Mouse (Mus musculus): ENCODE measurements around the gene Atp7a. TPM values are rescaled to one million over a fixed set of nuclear protein-coding genes. Genes with fewer than 3 reads are reported as not detected.
"Not testable (repeated sequence)": the region's sequence is repeated elsewhere in the genome, so short reads cannot be mapped to it uniquely, and the experiment has no call there.

Atp7a gene
- polyA plus RNA-seq, 1 experiment from 2014 or later: 40.7 TPM

DNA sequence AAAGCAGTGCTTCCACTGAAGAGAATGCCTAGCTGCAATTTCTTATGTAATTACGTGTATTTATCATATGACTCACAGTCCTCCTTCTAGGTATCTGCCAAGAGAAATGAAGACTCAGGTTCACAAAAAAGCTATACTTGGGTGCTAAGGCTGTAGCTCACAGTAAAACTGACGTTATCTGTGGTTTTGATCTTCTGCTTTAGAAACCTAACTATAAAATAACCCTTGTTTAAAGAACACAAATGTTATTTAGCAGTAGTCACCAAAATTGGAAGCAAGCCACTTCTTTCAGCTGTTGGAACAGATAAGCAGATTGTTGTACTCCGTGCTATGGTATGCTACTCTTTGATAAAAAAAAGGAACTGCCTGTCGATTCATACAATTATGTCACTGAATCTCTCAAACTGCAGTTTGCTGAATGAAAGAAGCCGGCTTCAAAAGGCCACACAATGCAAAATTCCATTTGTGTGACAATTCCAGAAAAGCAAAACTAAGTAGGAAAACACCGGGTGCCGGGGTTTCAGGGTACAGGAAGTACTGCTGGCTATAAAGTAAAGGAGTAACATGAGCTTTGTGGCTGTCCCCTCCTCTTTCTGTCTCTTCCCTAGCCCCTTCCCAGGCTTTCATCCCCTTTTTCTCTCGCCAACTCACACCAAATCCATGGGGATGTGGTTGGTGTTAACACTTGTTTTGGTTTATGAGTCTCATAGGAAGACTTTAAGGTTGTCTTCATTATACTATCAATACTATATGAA lies 17.0 kb downstream of the Atp7a start:
- DNase-seq (ENCODE audit: low spot score): peak; percentile 22

DNA sequence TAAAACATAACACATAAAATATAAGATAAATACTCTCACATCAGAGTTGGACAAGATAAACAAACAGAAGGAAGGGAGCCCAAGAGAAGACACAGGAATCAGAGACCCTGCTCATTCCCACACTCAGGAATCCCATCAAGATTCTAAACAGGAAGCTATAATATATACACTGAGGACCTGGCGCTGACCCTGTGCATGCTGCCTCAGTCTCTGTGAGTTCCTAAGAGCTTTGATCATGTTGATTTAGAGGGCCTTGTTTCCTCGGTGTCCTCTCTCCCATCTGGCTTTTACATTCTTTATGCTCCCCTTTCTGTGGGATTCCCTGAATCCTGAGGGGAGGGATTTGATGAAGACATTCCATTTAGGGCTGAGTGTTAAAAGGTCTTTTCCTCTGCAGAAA lies 18.4 kb downstream of the Atp7a start:
- no peak overlapping the region for H3K4me2 ChIP-seq (ENCODE audit: low read depth, severe bottlenecking)
- no peak overlapping the region for H3K27ac ChIP-seq (replicated peaks; ENCODE audit: low read depth, low read length)
- DNase-seq (ENCODE audit: low spot score) (no peak), ATAC-seq (ENCODE audit: insufficient number of reproducible peaks, low FRiP score, low TSS enrichment, low read depth) (no peak)
- peaks cover 16% of the 10 kb centered on the region; the same call in 1 of the 2 replicates for H3K4me1 ChIP-seq (ENCODE audit: control insufficient read depth, insufficient read depth, low read length)
- H3K4me3 ChIP-seq (ENCODE audit: low read depth, low read length): no peak overlapping the region
- H3K9ac ChIP-seq (ENCODE audit: low read length): no peak overlapping the region
- no peaks in the 10 kb centered on the region for H3K27me3 ChIP-seq (ENCODE audit: control insufficient read depth, insufficient read depth, low read length)
- no peaks in the 10 kb centered on the region for H3K36me3 ChIP-seq (ENCODE audit: control insufficient read depth, insufficient read depth, low read length)
- H3K9me3 ChIP-seq (ENCODE audit: control insufficient read depth, low read length): no peaks in the 10 kb centered on the region
- WGBS: 8% methylated on average over 2 of the region's 2 CpGs

More for the DNA sequence above, 17.0 kb downstream of the Atp7a start:
- Histone ChIP-seq H3K9ac (ENCODE audit: low read length) (no peak overlapping the region), H3K4me1 (ENCODE audit: control insufficient read depth, insufficient read depth, low read length) (peaks cover 16% of the 10 kb centered on the region; the same call in 1 of the 2 replicates), H3K4me3 (ENCODE audit: low read depth, low read length) (no peak overlapping the region), H3K36me3 (ENCODE audit: control insufficient read depth, insufficient read depth, low read length) (no peaks in the 10 kb centered on the region), H3K4me2 (ENCODE audit: low read depth, severe bottlenecking) (no peak overlapping the region), H3K9me3 (ENCODE audit: control insufficient read depth, low read length) (no peaks in the 10 kb centered on the region), H3K27me3 (ENCODE audit: control insufficient read depth, insufficient read depth, low read length) (no peaks in the 10 kb centered on the region), H3K27ac (replicated peaks; ENCODE audit: low read depth, low read length) (no peak overlapping the region)
- ATAC-seq (ENCODE audit: insufficient number of reproducible peaks, low FRiP score, low TSS enrichment, low read depth): no peak
- WGBS: 48% methylated on average over 8 of the region's 8 CpGs

DNA sequence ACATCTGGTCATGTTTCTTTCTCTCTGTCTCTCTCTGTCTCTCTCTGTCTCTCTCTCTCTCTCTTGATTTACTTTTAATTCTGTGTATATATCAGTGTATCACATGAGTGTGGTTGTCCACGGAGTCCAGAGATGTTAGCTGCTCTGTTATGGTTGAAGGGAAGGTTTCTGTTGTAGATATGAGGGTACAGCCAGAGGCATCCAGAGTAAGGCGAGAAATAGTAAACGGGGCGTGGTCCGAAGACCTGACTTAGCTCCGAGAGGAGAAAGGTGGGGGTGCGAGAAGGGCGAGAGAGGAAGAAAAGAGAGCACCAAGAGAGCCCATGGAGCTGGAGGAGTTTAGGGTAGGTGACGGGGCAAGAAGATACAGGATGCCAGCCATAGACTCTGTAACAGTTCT lies 18.9 kb downstream of the Atp7a start:
- no peak overlapping the region for H3K27ac ChIP-seq (replicated peaks; ENCODE audit: low read depth, low read length)
- DNase-seq (ENCODE audit: low spot score) (no peak), ATAC-seq (ENCODE audit: insufficient number of reproducible peaks, low FRiP score, low TSS enrichment, low read depth) (no peak)
- no peaks in the 10 kb centered on the region for H3K9me3 ChIP-seq (ENCODE audit: control insufficient read depth, low read length)
- H3K4me1 ChIP-seq (ENCODE audit: control insufficient read depth, insufficient read depth, low read length): peaks cover 16% of the 10 kb centered on the region; the same call in 1 of the 2 replicates
- H3K9ac ChIP-seq (ENCODE audit: low read length): no peak overlapping the region
- no peak overlapping the region for H3K4me3 ChIP-seq (ENCODE audit: low read depth, low read length)
- no peaks in the 10 kb centered on the region for H3K27me3 ChIP-seq (ENCODE audit: control insufficient read depth, insufficient read depth, low read length)
- WGBS: 35% methylated on average over 9 of the region's 9 CpGs
- H3K4me2 ChIP-seq (ENCODE audit: low read depth, severe bottlenecking): no peak overlapping the region
- no peaks in the 10 kb centered on the region for H3K36me3 ChIP-seq (ENCODE audit: control insufficient read depth, insufficient read depth, low read length)

DNA sequence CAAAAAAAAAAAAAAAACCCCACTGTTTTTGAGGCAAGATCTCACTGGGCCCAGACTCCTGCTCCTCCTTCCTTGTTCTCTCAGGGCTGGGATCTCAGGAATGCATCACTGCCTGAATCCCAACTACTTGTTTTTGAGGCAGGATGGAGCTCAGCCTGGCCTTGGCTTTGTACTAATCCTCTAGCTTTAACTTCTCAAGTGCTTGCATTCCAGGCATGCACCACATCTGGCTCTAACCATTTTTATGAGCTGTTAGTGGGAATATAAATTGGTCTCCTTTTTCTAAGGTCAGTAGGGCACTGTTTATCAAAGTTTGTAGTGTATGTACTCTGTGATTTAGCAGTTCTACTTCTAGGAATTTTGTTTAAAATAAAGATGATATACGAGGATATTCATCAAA lies 21.1 kb downstream of the Atp7a start:
- ATAC-seq (ENCODE audit: insufficient number of reproducible peaks, low FRiP score, low TSS enrichment, low read depth) (peak; percentile 76), DNase-seq (ENCODE audit: low spot score) (peak; percentile 50)
- peaks cover 16% of the 10 kb centered on the region; the same call in 1 of the 2 replicates for H3K4me1 ChIP-seq (ENCODE audit: control insufficient read depth, insufficient read depth, low read length)
- no peak overlapping the region for H3K4me3 ChIP-seq (ENCODE audit: low read depth, low read length)
- 45% methylated on average over 1 of the region's 1 CpGs for WGBS
- no peaks in the 10 kb centered on the region for H3K27me3 ChIP-seq (ENCODE audit: control insufficient read depth, insufficient read depth, low read length)
- H3K36me3 ChIP-seq (ENCODE audit: control insufficient read depth, insufficient read depth, low read length): no peaks in the 10 kb centered on the region
- H3K9ac ChIP-seq (ENCODE audit: low read length): no peak overlapping the region
- no peaks in the 10 kb centered on the region for H3K9me3 ChIP-seq (ENCODE audit: control insufficient read depth, low read length)
- H3K4me2 ChIP-seq (ENCODE audit: low read depth, severe bottlenecking): no peak overlapping the region
- H3K27ac ChIP-seq (replicated peaks; ENCODE audit: low read depth, low read length): 0 out of 2 replicates have a peak overlapping the region, but pooled peaks have one; percentile 30

DNA sequence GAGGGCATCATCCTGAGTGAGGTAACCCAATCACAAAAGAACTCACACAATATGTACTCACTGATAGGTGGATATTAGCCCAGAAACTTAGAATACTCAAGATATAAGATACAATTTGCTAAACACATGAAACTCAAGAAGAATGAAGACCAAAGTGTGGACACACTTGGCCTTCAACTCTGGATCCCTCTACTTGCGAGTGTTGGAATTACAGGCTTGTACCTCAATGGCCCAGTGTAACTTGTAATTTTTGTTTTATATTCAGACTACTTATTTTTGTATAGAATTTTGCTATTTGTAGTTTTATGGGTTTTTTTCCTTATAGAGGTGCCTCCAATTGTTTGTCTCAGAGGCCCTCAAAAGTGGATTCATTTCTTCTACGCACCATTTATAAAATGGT lies 50.8 kb downstream of the Atp7a start:
- not testable (repeated sequence) for H3K9me3 ChIP-seq (ENCODE audit: control insufficient read depth, low read length); H3K4me3 ChIP-seq (ENCODE audit: low read depth, low read length); H3K36me3 ChIP-seq (ENCODE audit: control insufficient read depth, insufficient read depth, low read length); H3K27me3 ChIP-seq (ENCODE audit: control insufficient read depth, insufficient read depth, low read length); H3K4me1 ChIP-seq (ENCODE audit: control insufficient read depth, insufficient read depth, low read length); DNase-seq (ENCODE audit: low spot score); ATAC-seq (ENCODE audit: insufficient number of reproducible peaks, low FRiP score, low TSS enrichment, low read depth); H3K27ac ChIP-seq (replicated peaks; ENCODE audit: low read depth, low read length); H3K4me2 ChIP-seq (ENCODE audit: low read depth, severe bottlenecking); H3K9ac ChIP-seq (ENCODE audit: low read length)
- 97% methylated on average over 2 of the region's 2 CpGs for WGBS

DNA sequence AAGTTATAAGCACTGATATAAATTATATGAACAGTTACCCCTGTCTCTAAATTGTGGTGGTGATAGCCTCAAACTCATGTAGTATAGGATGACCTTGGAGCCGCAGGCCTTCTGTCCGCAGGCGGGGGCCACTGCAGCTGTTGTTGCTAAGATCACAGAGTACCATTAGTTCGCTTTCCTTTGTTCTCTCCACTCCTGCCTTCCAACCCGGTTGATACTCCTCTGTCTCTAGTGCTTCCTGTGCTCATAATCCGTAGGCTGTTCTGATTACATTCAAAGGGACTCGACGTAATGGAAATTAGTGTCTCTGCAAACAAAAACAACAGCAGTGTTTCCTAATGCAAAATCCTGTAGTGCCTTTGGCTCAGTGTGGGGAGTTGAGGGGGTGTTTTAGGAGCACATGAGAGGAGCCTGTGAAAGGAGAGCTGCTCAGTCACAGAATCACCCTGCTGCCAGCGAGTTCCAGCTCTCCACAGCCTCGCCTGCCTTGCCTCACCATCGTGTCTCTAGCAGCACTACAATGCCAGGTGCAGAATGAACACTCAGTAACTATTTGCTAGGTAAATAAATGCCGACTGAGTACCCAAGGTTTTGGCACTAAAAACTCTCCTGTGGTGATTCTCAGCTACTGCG lies 53.9 kb downstream of the Atp7a start:
- no peaks in the 10 kb centered on the region for H3K27me3 ChIP-seq (ENCODE audit: control insufficient read depth, insufficient read depth, low read length)
- no peaks in the 10 kb centered on the region for H3K9me3 ChIP-seq (ENCODE audit: control insufficient read depth, low read length)
- H3K36me3 ChIP-seq (ENCODE audit: control insufficient read depth, insufficient read depth, low read length): no peaks in the 10 kb centered on the region
- H3K4me2 ChIP-seq (ENCODE audit: low read depth, severe bottlenecking): no peak overlapping the region
- ATAC-seq (ENCODE audit: insufficient number of reproducible peaks, low FRiP score, low TSS enrichment, low read depth) (no peak), DNase-seq (ENCODE audit: low spot score) (no peak)
- H3K9ac ChIP-seq (ENCODE audit: low read length): no peak overlapping the region
- H3K4me3 ChIP-seq (ENCODE audit: low read depth, low read length): no peak overlapping the region
- 39% methylated on average over 13 of the region's 13 CpGs for WGBS
- H3K27ac ChIP-seq (replicated peaks; ENCODE audit: low read depth, low read length): no peak overlapping the region
- no peaks in the 10 kb centered on the region for H3K4me1 ChIP-seq (ENCODE audit: control insufficient read depth, insufficient read depth, low read length)

DNA sequence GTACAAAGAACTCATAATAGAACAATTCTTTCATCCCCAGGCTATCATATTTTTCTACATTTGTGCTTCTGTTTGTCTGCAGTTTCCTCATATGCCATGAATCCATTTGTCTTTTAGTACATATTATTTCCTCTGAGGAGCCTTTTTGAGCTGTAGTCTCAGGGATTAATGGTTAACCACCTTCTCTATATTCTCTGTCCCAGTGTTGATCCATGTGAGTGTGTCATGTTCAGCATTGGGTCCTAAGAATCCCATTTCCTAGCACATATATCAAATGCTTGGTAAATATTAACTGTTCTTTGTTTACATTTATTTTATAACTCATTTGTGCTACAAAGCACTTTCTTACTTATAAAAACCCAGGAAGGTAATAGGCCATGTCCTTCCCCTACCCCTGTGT lies 55.4 kb downstream of the Atp7a start:
- H3K4me3 ChIP-seq (ENCODE audit: low read depth, low read length): no peak overlapping the region
- H3K9ac ChIP-seq (ENCODE audit: low read length): no peak overlapping the region
- H3K4me1 ChIP-seq (ENCODE audit: control insufficient read depth, insufficient read depth, low read length): no peaks in the 10 kb centered on the region
- ATAC-seq (ENCODE audit: insufficient number of reproducible peaks, low FRiP score, low TSS enrichment, low read depth) (no peak), DNase-seq (ENCODE audit: low spot score) (no peak)
- no peak overlapping the region for H3K4me2 ChIP-seq (ENCODE audit: low read depth, severe bottlenecking)
- H3K27me3 ChIP-seq (ENCODE audit: control insufficient read depth, insufficient read depth, low read length): no peaks in the 10 kb centered on the region
- no peaks in the 10 kb centered on the region for H3K36me3 ChIP-seq (ENCODE audit: control insufficient read depth, insufficient read depth, low read length)
- H3K9me3 ChIP-seq (ENCODE audit: control insufficient read depth, low read length): no peaks in the 10 kb centered on the region
- no peak overlapping the region for H3K27ac ChIP-seq (replicated peaks; ENCODE audit: low read depth, low read length)

DNA sequence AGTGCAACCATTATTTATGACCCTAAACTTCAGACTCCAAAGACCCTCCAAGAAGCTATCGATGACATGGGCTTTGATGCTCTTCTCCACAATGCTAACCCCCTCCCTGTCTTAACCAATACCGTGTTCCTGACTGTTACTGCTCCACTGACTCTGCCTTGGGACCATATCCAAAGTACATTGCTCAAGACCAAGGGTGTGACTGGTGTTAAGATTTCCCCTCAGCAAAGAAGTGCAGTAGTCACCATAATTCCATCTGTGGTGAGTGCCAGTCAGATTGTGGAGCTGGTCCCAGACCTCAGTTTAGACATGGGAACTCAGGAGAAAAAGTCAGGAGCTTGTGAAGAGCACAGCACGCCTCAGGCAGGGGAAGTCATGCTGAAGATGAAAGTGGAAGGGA lies 58.1 kb downstream of the Atp7a start:
- Histone ChIP-seq H3K9ac (ENCODE audit: low read length) (no peak overlapping the region), H3K9me3 (ENCODE audit: control insufficient read depth, low read length) (no peaks in the 10 kb centered on the region), H3K27me3 (ENCODE audit: control insufficient read depth, insufficient read depth, low read length) (no peaks in the 10 kb centered on the region), H3K36me3 (ENCODE audit: control insufficient read depth, insufficient read depth, low read length) (no peaks in the 10 kb centered on the region), H3K27ac (replicated peaks; ENCODE audit: low read depth, low read length) (no peak overlapping the region), H3K4me3 (ENCODE audit: low read depth, low read length) (no peak overlapping the region), H3K4me2 (ENCODE audit: low read depth, severe bottlenecking) (no peak overlapping the region), H3K4me1 (ENCODE audit: control insufficient read depth, insufficient read depth, low read length) (no peaks in the 10 kb centered on the region)
- 84% methylated on average over 3 of the region's 3 CpGs for WGBS
- DNase-seq (ENCODE audit: low spot score): no peak
- no peak for ATAC-seq (ENCODE audit: insufficient number of reproducible peaks, low FRiP score, low TSS enrichment, low read depth)
